Mouse (Mus musculus) embryonic facial prominence, embryonic 14.5 days (tissue): Measurements from ENCODE around the gene Heatr4. TPM values are rescaled to one million over a fixed set of nuclear protein-coding genes. Genes with fewer than 3 reads are reported as not detected.
A peak's percentile ranks its signal among the peaks of the same experiment; 100 is the strongest.
"Not testable (repeated sequence)": the region's sequence is repeated elsewhere in the genome, so short reads cannot be mapped to it uniquely, and the experiment has no call there.

ENCODE experiments used
- ATAC-seq: fragments of 200-750 bp; cut with Nextera tagmentation; 2 replicates; pipeline ENCODE4 v1.8.0; 2017; ENCODE audit warnings: low read depth, moderate number of reproducible peaks, moderate TSS enrichment
- DNase-seq: peaks from one replicate; pipeline ENCODE4 v3.0.0-alpha.2; 2015; ENCODE audit warnings: low spot score
- H3K27ac ChIP-seq: fragments of 300-500 bp; sonication (generic); replicated peaks from 2 replicates; pipeline ENCODE4 v1.5.1; 2014; ENCODE audit warnings: low read depth, mild to moderate bottlenecking, low read length, moderate library complexity
- H3K27me3 ChIP-seq: fragments of 300-500 bp; sonication (generic); replicated peaks from 2 replicates; pipeline ENCODE4 v1.6.1; 2014; ENCODE audit warnings: low read length; ENCODE audit not compliant: control insufficient read depth, insufficient read depth
- H3K36me3 ChIP-seq: fragments of 300-500 bp; sonication (generic); 2 replicates; pipeline ENCODE4 v1.6.1; 2014; ENCODE audit warnings: low read length, mixed read lengths; ENCODE audit not compliant: control insufficient read depth, insufficient read depth
- H3K4me1 ChIP-seq: fragments of 300-500 bp; sonication (generic); 2 replicates; pipeline ENCODE4 v1.6.1; 2014; ENCODE audit warnings: antibody characterized with exemption, low read length; ENCODE audit not compliant: control insufficient read depth, insufficient read depth
- H3K4me2 ChIP-seq: fragments of 300-500 bp; sonication (generic); 2 replicates; pipeline ENCODE4 v1.6.1; 2014; ENCODE audit warnings: low read depth, mild to moderate bottlenecking, low read length, moderate library complexity, mixed read lengths
- H3K4me3 ChIP-seq: fragments of 300-500 bp; sonication (generic); 2 replicates; pipeline ENCODE4 v1.5.1; 2014; ENCODE audit warnings: low read depth, mild to moderate bottlenecking, low read length
- H3K9ac ChIP-seq: fragments of 300-500 bp; sonication (generic); 2 replicates; pipeline ENCODE4 v1.6.1; 2014; ENCODE audit warnings: low read depth, mild to moderate bottlenecking, low read length, moderate library complexity, mixed read lengths
- H3K9me3 ChIP-seq: fragments of 300-500 bp; sonication (generic); 2 replicates; pipeline ENCODE4 v1.6.1; 2016; ENCODE audit warnings: low read length; ENCODE audit not compliant: control insufficient read depth
- WGBS: fragments of 180-500 bp; shearing (Covaris S2); extraction: QIAGEN DNeasy Blood & Tissue Kit; methylation state at CpG from one replicate; pipeline ENCODE4 v1.1.7; 2014; 5-methylcytosine and 5-hydroxymethylcytosine counted together
- polyA plus RNA-seq: library from polyadenylated mRNA; unstranded; fragments of >200 nt; fragmentation: Nextera tagmentation; extraction: Ambion mirVana; gene quantifications from 2 replicates; pipeline ENCODE4 v1.2.1, GENCODE M21; 2014

The Heatr4 gene
- not detected in 2 replicates for polyA plus RNA-seq

DNA sequence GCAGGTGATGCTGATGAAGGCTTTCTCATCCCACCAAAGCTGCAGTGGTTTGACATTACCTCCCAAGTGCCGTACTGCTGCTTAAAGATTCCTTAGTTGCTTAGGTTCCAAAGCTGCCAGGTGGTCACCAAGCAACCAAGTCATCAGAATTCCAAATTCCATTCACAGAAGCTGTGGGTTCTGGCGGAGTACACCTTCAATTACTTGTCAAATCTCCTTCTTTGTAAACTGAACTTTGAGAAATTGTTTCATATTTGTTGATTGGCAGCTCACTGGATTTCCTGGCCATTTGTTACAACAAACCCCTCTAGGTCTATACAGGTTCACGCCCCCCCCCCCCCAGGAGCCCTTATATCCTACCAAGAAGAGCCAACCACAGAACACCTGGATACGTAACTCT lies at the start of gene Heatr4:
Heatr4 (minus strand) TSS at position 101 of the 400 bp plus-strand sequence.
- Histone ChIP-seq H3K9ac (no peak within 1 kb of the TSS), H3K36me3 (no peaks in the 10 kb centered on the region), H3K27ac (no peak within 1 kb of the TSS), H3K27me3 (no peaks in the 10 kb centered on the region), H3K4me1 (0 out of 2 replicates have a peak, but pooled peaks cover 4% of the 10 kb centered on the region), H3K4me2 (no peak within 1 kb of the TSS), H3K9me3 (no peaks in the 10 kb centered on the region), H3K4me3 (no peak within 1 kb of the TSS)
- no peak for DNase-seq
- no peak for ATAC-seq
- WGBS: 67% methylated on average over 4 of the region's 4 CpGs

DNA sequence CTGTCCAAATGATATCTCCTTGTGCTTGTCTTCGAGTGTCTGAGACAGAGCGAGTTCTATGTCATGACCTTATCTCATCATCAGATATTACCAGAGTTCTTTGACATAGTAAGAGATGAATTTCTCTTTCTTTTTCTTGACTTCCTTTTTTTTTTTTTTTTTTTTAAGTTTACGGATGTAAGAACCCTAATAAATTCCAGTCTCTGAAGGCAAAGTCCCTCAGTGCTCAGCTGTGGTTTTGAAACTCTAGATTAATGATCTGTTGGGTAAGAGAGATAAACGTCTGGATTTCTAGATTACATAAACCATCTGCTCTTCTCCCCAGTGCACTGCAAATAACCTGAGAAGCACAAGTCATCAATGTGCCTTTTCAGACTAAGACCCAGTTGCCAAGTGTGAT lies 49.5 kb upstream of the Heatr4 start:
- no peaks in the 10 kb centered on the region for H3K36me3 ChIP-seq
- DNase-seq (no peak), ATAC-seq (no peak)
- no peak overlapping the region for H3K4me3 ChIP-seq
- WGBS: 48% methylated on average over 4 of the region's 4 CpGs
- H3K27ac ChIP-seq: no peak overlapping the region
- no peak overlapping the region for H3K4me2 ChIP-seq
- no peaks in the 10 kb centered on the region for H3K4me1 ChIP-seq
- no peaks in the 10 kb centered on the region for H3K27me3 ChIP-seq
- no peak overlapping the region for H3K9ac ChIP-seq
- H3K9me3 ChIP-seq: no peaks in the 10 kb centered on the region

DNA sequence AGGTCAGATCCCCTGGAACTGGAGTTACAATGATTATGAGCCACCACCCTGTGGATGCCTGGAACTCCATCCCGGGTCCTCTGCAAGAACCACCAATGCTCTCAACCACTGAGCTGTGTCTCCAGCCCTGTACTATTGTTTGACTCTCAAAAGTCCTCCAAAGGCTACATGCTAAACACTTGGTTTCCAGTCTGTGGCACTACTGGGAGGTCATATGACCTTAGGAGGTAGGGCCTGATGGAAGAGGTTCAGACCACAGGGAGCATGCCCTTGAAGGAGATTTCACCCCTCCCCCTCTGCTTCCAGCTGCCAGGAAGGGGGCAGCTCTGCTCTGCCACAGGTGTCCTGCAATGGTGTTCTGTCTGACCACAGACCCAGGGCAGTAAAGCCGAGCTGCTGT lies 48.6 kb upstream of the Heatr4 start:
- H3K36me3 ChIP-seq, ATAC-seq, H3K9me3 ChIP-seq, H3K27me3 ChIP-seq, H3K27ac ChIP-seq, H3K4me1 ChIP-seq, H3K4me2 ChIP-seq, H3K4me3 ChIP-seq, DNase-seq, H3K9ac ChIP-seq: not testable (repeated sequence)
- WGBS: 64% methylated on average over 2 of the region's 2 CpGs

DNA sequence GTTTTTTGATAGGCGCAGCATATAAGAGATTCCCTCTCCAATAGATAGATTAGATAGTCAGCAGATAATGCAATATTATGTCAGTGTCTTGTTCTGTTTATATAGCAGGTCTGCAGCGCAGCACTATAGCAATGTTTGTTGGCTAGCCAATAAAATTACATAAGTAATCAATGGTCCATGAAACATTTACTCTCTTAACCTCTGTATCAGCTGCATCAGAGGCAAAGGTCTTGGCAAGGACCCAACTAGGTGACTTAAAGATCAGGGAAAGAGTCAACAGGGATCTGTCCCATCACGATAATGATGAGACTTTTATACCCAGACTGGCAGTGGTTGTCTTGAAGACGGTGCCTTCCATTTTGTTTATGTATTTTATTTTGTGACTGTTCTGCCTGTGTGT lies 48.2 kb upstream of the Heatr4 start:
- no peak for DNase-seq
- Histone ChIP-seq H3K27ac (no peak overlapping the region), H3K9me3 (no peaks in the 10 kb centered on the region), H3K27me3 (no peaks in the 10 kb centered on the region), H3K9ac (no peak overlapping the region), H3K36me3 (no peaks in the 10 kb centered on the region), H3K4me3 (no peak overlapping the region), H3K4me1 (no peaks in the 10 kb centered on the region), H3K4me2 (no peak overlapping the region)
- ATAC-seq: no peak
- 88% methylated on average over 4 of the region's 4 CpGs for WGBS

DNA sequence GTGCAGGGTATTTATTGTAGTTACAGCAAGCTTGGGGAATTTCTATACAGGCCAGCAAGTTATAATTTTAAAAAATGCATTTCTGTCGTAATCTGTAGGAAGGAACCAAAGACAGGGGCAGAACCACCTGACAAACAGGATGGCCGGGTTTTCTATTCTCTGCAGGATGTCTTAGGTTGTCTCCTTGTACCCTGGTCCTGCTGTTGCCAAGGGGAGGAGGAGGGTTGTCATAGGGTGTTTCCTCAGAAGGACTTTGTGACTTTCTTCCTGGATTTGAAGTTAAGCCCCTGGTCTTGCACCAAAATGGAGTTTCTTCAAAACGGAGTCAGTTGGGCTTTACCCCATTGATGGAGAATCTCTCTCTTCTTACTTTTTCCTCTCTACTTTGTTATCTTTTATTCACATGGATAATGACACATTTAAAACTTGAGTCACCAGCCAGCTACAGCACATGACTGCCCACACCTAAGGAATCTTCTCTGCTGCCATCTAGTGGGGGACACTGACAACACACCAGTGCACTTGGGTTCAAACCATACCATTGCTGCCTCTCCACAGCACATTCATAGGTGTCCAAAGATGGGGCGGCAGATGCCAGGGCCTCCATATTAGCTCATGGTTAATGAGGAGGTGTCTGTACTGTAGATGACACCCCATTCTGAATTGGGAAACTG lies 46.1 kb upstream of the Heatr4 start:
- 62% methylated on average over 4 of the region's 4 CpGs for WGBS
- Histone ChIP-seq H3K9ac (no peak overlapping the region), H3K36me3 (no peaks in the 10 kb centered on the region), H3K9me3 (no peaks in the 10 kb centered on the region), H3K27me3 (no peaks in the 10 kb centered on the region), H3K4me2 (no peak overlapping the region), H3K27ac (no peak overlapping the region), H3K4me1 (no peaks in the 10 kb centered on the region), H3K4me3 (no peak overlapping the region)
- peak; percentile 80 for DNase-seq
- peak; percentile 65; the same call in 1 of the 2 replicates for ATAC-seq

DNA sequence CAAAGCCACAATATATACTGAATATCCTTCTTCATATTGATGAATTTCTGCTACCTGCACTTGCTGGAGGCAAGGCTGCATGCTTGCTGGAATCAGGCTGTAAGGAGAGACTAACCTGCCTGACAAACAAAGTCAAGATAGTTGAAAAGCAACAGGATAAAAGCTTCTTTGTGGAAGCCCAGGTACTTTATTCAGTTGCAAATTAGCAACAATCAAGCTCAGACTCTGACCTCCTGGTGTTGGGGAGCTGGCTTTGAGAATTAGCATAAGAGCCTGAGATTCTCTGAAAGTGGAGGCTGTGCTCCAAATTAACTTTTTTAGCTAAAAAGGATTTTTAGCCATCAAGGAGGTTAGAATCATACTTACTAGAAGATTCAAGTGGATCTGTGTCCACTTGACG lies 44.4 kb upstream of the Heatr4 start:
- H3K36me3 ChIP-seq, H3K27ac ChIP-seq, H3K9me3 ChIP-seq, H3K4me2 ChIP-seq, H3K4me3 ChIP-seq, H3K27me3 ChIP-seq, ATAC-seq, H3K9ac ChIP-seq, DNase-seq, H3K4me1 ChIP-seq: not testable (repeated sequence)
- WGBS: 87% methylated on average over 1 of the region's 1 CpGs

DNA sequence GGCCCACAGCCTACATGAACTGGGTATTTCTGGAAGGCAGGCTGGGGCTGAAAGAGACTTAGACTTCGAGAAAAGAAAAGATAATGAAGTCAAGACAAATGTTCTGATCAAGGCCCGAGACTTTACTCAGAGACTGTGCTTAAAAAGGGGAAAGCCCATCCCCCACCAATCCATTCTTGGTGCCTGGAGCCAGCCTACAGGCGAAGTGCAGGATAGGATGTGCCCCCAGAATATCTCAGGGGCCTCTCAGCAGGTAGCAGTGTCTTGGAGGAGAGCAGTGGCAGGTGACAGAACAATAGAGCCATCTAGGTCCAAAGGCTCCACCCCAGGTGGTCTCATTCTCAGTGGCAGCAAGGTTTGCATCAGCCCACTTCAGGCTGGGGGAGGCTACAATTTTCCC lies 43.7 kb upstream of the Heatr4 start:
- not testable (repeated sequence) for H3K9ac ChIP-seq, DNase-seq, H3K4me2 ChIP-seq, H3K27ac ChIP-seq, H3K9me3 ChIP-seq, H3K4me3 ChIP-seq, H3K36me3 ChIP-seq, H3K4me1 ChIP-seq, ATAC-seq, H3K27me3 ChIP-seq
- 49% methylated on average over 3 of the region's 3 CpGs for WGBS

DNA sequence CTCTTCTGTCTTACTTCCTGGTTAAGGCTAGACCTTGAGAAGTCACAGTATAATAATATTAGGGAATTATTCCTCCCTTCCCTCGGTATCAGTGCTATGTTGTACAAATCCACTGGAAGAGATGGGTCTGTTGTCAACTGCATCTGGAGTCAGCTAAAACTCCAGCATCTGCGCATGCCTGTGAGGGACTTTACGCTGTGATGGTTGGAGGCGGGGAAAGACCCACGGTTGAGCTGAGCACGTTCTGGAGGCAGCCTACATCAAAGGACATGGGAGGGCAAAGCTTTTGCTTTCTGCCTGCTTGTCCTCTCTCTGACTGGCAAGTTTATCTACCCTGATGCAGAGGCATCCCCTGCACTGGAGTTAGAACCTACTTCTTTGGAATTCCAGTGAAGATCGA lies 41.2 kb upstream of the Heatr4 start:
- no peak overlapping the region for H3K27ac ChIP-seq
- no peaks in the 10 kb centered on the region for H3K27me3 ChIP-seq
- 86% methylated on average over 7 of the region's 7 CpGs for WGBS
- H3K9me3 ChIP-seq: no peaks in the 10 kb centered on the region
- ATAC-seq: no peak
- H3K4me3 ChIP-seq: no peak overlapping the region
- H3K4me2 ChIP-seq: no peak overlapping the region
- H3K4me1 ChIP-seq: no peaks in the 10 kb centered on the region
- H3K9ac ChIP-seq: no peak overlapping the region
- no peak for DNase-seq
- H3K36me3 ChIP-seq: no peaks in the 10 kb centered on the region

DNA sequence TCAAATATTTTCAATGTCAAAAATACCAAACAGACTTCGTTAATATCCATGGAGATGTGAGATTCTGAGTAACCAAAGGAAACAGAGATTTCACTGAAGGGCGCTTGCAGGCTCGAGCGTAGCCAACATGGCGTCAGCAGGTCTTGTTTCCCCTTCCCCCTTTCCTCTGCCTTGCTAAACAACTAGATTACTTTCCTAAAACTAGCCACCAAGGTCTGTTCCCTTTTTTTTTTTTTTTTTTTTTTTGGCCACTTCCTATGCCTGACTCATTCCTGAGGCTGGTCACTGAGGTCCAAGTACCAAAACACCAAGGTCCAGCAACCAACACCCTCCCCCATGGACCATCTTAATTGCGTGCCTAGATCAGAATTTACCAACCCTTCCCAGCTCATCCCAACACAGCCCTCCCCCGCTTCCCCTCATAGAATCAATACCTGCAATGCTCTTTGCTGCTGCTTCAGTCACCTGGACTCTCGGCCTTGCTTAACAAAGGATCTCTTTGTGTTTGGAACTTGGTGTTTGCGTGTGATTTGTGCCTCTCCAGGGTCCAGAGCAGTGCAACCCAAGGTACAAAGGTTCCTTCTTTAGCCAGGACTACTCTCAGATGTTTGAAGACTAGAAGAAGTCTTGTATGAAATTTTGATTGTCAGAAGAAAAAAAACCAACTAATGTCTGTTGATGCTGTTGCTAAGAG lies 38.5 kb upstream of the Heatr4 start:
- DNase-seq (no peak), ATAC-seq (no peak)
- H3K9me3 ChIP-seq: no peaks in the 10 kb centered on the region
- no peaks in the 10 kb centered on the region for H3K27me3 ChIP-seq
- H3K36me3 ChIP-seq: no peaks in the 10 kb centered on the region
- H3K9ac ChIP-seq: no peak overlapping the region
- no peak overlapping the region for H3K4me3 ChIP-seq
- no peak overlapping the region for H3K4me2 ChIP-seq
- no peaks in the 10 kb centered on the region for H3K4me1 ChIP-seq
- WGBS: 73% methylated on average over 9 of the region's 9 CpGs
- H3K27ac ChIP-seq: no peak overlapping the region
